Mouse (Mus musculus) hindbrain, embryonic 10.5 days (tissue): ENCODE results near the gene Tstd1. TPM values are rescaled to one million over a fixed set of nuclear protein-coding genes. Genes with fewer than 3 reads are reported as not detected.
A peak's percentile ranks its signal among the peaks of the same experiment; 100 is the strongest.

ENCODE experiments used
- DNase-seq: peaks from one replicate; pipeline ENCODE4 v3.0.0-alpha.2; 2017; ENCODE audit warnings: low spot score
- H3K27ac ChIP-seq: fragments of 300-500 bp; sonication (generic); 2 replicates; pipeline ENCODE4 v1.5.1; 2016; ENCODE audit warnings: mild to moderate bottlenecking, moderate library complexity
- H3K27me3 ChIP-seq: fragments of 300-500 bp; sonication (generic); 2 replicates; pipeline ENCODE4 v1.6.1; 2016; ENCODE audit warnings: mild to moderate bottlenecking; ENCODE audit not compliant: poor library complexity, insufficient read depth, severe bottlenecking
- H3K36me3 ChIP-seq: fragments of 300-500 bp; sonication (generic); 2 replicates; pipeline ENCODE4 v1.6.1; 2016; ENCODE audit warnings: mild to moderate bottlenecking, moderate library complexity
- H3K4me1 ChIP-seq: fragments of 300-500 bp; sonication (generic); replicated peaks from 2 replicates; pipeline ENCODE4 v1.6.1; 2016; ENCODE audit warnings: mild to moderate bottlenecking
- H3K4me3 ChIP-seq: fragments of 300-500 bp; sonication (generic); 2 replicates; pipeline ENCODE4 v1.5.1; 2016; ENCODE audit warnings: mild to moderate bottlenecking, moderate library complexity
- H3K9me3 ChIP-seq: fragments of 300-500 bp; sonication (generic); 2 replicates; pipeline ENCODE4 v1.6.1; 2016; ENCODE audit warnings: mild to moderate bottlenecking, moderate library complexity
- WGBS: fragments of 180-500 bp; shearing (Covaris S2); methylation state at CpG from one replicate; pipeline ENCODE4 v1.1.7; 2016; 5-methylcytosine and 5-hydroxymethylcytosine counted together
- polyA plus RNA-seq: library from polyadenylated mRNA; unstranded; fragments of >200 nt; fragmentation: Nextera tagmentation; extraction: Ambion mirVana; gene quantifications from 2 replicates; pipeline ENCODE4 v1.2.1, GENCODE M21; 2016

Tstd1 gene
- 9.7 and 10.1 TPM in 2 replicates for polyA plus RNA-seq

DNA sequence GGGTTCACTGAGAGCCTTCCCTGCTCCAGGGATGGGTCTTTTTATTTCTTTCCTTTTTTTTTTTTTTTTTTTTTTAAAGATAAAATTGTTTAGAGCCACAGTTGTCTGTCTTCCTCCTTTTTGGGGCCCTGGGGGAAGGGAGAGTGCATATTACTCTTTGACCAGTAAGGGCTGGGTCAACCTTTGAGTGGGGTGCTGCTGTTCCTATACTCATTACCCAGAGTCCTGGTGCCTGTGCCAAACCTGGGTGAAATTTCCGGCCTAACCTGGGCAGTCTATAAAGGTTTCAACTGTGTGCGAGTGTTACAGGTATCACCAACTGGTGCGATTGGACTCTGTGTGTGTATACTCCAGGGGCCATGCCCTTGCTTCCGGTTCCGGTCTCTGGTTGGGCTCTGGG lies at the start of gene Tstd1:
Tstd1 (plus strand) TSS at position 213 of the 400 bp plus-strand sequence.
- no peak for DNase-seq
- Histone ChIP-seq H3K27me3 (no peaks in the 10 kb centered on the region), H3K4me3 (no peak within 1 kb of the TSS), H3K27ac (no peak within 1 kb of the TSS), H3K9me3 (no peaks in the 10 kb centered on the region), H3K4me1 (peaks cover 11% of the 10 kb centered on the region), H3K36me3 (peaks cover 78% of the 10 kb centered on the region)
- whole genome bisulfite sequencing = 90% methylated on average over 5 of the region's 5 CpGs

DNA sequence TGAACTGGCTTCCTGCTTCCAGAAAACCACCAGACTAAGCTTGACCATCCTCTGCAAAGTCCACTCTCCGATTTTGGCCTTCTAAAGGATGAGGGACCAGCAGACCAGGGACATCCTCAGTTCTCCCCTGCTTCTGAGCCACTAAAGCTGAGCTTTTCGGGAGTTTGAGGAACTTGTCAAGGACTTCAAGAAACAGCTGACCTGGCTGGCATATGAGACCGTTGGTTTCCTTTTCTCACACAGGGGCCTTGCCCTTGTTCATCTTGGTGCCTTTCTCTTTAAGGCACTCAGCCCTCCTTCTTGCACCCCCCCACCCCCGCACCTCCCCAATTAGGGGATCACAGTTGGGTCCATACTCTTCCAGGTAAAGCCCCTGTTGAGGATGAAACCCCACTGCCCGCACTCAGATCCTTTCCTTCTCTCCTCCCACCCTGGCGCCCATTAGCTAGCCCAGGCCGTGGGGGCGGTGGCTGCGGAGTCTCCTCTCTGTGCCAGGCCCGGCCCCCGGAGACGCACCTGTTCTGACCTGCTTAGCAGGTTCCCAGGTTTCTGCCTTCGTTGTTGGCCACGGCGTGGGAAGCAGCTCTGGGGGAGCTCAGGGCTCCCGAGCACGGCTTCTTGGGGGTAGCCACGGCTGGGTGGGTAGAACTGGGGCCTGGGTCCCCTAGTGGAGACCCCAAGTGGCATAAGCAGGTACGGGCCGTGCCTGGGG lies 48.7 kb upstream of the Tstd1 start, which contains the start of gene Nectin4:
Nectin4 (plus strand) TSS at position 255 of the 712 bp plus-strand sequence.
- 36% methylated on average over 20 of the region's 20 CpGs for WGBS
- H3K27me3 ChIP-seq = peaks cover 18% of the 10 kb centered on the region
- no peak for DNase-seq
- peak within 1 kb of the TSS; percentile 3; the same call in 1 of the 2 replicates for H3K4me3 ChIP-seq
- no peak within 1 kb of the TSS for H3K27ac ChIP-seq
- no peaks in the 10 kb centered on the region for H3K36me3 ChIP-seq
- no peaks in the 10 kb centered on the region for H3K9me3 ChIP-seq
- H3K4me1 ChIP-seq = peaks cover 30% of the 10 kb centered on the region

DNA sequence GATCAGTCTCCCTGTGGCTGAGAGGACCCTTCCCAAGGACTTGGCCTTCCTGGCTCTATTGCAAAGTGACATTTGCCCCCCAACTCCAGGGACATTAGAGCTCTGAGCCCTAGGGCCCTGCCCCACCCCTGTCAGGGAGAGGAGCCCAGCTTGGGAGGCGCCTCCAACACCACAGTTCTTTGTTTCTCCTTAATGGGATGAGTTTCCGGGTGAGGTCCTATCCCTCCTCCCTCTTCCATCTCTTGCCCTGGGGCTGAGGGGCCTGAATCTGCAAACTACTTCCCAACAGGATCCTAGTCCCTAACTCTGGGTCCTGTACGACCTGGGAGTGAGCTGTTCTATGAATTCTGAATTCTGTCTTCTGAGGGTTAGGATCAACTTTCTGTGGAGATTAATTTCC lies 45.8 kb upstream of the Tstd1 start:
- H3K4me1 ChIP-seq = peaks cover 36% of the 10 kb centered on the region
- H3K36me3 ChIP-seq = no peaks in the 10 kb centered on the region
- 53% methylated on average over 3 of the region's 3 CpGs for WGBS
- no peak overlapping the region for H3K4me3 ChIP-seq
- no peaks in the 10 kb centered on the region for H3K9me3 ChIP-seq
- peaks cover 22% of the 10 kb centered on the region for H3K27me3 ChIP-seq
- H3K27ac ChIP-seq = no peak overlapping the region
- DNase-seq = no peak

DNA sequence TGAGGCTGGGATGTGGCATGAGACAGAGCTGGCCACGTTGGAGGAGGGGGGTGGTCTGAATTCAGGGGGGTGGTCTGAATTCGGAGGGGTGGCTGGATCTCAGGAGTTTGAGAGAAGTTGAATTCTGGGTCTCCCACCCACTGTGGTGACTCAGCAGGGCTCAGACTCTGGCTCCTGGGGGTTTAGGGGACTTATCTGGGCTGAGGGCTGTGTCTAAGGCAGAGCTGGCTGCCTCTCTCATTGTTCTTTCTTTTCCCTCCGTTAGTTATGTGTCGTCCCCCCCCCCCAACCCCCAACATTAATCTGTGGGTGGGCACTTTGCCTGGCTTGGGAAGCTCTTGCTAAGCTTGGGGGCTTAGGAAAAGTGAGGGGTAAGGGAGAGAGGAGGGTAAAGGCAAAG lies 44.7 kb upstream of the Tstd1 start:
- no peak for DNase-seq
- no peak overlapping the region for H3K4me3 ChIP-seq
- H3K27ac ChIP-seq = peak overlapping the region; percentile 62
- peaks cover 36% of the 10 kb centered on the region for H3K4me1 ChIP-seq
- H3K36me3 ChIP-seq = no peaks in the 10 kb centered on the region
- no peaks in the 10 kb centered on the region for H3K9me3 ChIP-seq
- peaks cover 29% of the 10 kb centered on the region for H3K27me3 ChIP-seq
- 6% methylated on average over 4 of the region's 4 CpGs for WGBS

DNA sequence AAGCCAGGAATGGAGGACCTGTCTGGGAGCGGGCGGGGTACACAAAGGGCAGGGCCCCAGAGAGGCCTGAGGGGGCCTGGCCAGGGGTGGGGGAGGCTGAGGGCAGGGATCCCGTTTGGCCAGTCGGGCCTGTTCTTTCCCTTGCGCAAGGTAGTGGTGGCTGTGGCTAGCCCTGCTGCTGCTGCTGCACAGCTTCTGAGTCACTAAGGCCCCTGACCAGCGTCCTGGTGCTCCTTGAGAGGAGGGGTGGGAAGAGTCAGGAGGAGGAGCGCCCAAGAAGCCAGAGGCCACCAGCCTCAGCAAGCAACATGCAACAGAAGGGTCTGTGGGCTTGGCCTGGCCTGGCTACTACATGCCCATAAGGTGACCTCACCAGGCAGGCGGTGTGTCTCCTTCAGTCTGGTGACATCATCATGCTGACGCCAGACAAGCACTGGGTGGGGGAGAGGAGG lies 43.0 kb upstream of the Tstd1 start:
- no peaks in the 10 kb centered on the region for H3K9me3 ChIP-seq
- no peaks in the 10 kb centered on the region for H3K36me3 ChIP-seq
- peak overlapping the region; percentile 31 for H3K27ac ChIP-seq
- H3K27me3 ChIP-seq = peaks cover 45% of the 10 kb centered on the region
- 44% methylated on average over 9 of the region's 9 CpGs for WGBS
- peaks cover 47% of the 10 kb centered on the region for H3K4me1 ChIP-seq
- no peak overlapping the region for H3K4me3 ChIP-seq
- no peak for DNase-seq

DNA sequence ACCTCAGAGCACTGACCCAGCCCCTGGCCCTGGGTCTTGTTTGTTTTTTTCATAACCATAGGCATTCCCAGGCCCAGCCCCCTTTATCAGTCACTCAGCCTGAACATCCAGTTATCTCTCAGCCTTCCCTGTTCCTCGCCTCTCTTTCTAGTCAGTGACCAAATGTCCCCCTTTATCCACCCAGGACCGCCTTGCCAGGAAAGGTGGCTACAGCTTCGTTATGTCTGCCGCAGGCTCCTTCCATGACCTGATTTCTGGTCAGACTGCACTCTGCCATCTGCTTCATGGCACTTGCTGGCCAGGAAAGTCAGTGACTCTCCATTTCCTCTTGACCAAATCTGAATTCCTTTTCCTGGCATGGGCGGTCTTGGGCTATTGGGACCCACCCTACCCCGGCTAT lies 40.4 kb upstream of the Tstd1 start:
- 88% methylated on average over 6 of the region's 6 CpGs for WGBS
- Histone ChIP-seq H3K36me3 (no peaks in the 10 kb centered on the region), H3K27ac (no peak overlapping the region), H3K4me1 (peaks cover 37% of the 10 kb centered on the region), H3K27me3 (peaks cover 44% of the 10 kb centered on the region), H3K9me3 (no peaks in the 10 kb centered on the region), H3K4me3 (no peak overlapping the region)
- DNase-seq = no peak

DNA sequence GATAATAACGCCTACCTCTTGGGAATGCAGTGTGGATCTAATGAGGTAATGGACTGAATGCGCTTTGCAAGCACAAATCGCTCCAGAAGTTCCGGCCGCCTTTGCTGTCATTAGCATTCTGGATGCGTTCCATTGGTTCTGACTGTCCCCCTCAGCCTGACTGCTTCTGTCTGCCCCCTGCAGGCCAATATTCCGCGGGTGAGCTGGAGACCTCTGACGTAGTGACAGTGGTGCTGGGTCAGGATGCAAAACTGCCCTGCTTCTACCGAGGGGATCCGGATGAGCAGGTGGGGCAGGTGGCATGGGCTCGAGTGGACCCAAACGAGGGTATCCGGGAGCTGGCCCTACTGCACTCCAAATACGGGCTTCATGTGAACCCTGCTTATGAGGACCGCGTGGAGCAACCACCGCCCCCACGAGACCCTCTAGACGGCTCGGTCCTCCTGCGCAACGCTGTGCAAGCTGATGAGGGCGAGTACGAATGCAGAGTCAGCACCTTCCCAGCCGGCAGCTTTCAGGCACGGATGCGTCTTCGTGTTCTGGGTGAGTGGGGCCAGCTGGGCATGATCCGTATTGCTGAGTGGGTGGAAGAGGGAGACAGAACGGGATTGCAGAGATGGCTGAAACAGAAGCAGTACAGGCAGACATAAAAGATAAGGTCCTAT lies 38.6 kb upstream of the Tstd1 start:
- Histone ChIP-seq H3K9me3 (no peaks in the 10 kb centered on the region), H3K27ac (peak overlapping the region; percentile 42; the same call in 1 of the 2 replicates), H3K4me1 (peaks cover 25% of the 10 kb centered on the region), H3K36me3 (no peaks in the 10 kb centered on the region), H3K27me3 (peaks cover 41% of the 10 kb centered on the region), H3K4me3 (peak overlapping the region; percentile 40)
- 6% methylated on average over 31 of the region's 31 CpGs for WGBS
- peak; percentile 83 for DNase-seq

DNA sequence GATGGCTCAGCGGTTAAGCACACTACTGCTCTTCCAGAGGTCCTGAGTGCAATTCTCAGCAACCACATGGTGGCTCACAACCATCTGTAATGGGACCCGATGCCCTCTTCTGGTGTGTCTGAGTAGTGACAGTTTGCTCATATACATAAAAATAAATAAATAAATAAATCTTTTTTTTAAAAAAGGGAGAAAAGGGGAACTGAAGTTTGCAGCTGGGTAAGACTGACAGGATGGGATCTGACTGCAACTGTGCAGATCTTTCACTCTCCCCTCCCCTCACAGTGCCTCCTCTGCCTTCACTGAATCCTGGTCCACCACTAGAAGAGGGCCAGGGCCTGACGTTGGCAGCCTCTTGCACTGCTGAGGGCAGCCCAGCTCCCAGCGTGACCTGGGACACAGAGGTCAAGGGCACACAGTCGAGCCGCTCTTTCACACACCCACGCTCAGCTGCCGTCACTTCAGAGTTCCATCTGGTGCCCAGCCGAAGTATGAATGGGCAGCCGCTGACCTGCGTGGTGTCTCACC lies 36.5 kb upstream of the Tstd1 start:
- Histone ChIP-seq H3K27ac (no peak overlapping the region), H3K36me3 (no peaks in the 10 kb centered on the region), H3K4me1 (peaks cover 32% of the 10 kb centered on the region), H3K4me3 (no peak overlapping the region), H3K9me3 (no peaks in the 10 kb centered on the region), H3K27me3 (peaks cover 46% of the 10 kb centered on the region)
- DNase-seq = no peak
- WGBS = 80% methylated on average over 11 of the region's 11 CpGs

DNA sequence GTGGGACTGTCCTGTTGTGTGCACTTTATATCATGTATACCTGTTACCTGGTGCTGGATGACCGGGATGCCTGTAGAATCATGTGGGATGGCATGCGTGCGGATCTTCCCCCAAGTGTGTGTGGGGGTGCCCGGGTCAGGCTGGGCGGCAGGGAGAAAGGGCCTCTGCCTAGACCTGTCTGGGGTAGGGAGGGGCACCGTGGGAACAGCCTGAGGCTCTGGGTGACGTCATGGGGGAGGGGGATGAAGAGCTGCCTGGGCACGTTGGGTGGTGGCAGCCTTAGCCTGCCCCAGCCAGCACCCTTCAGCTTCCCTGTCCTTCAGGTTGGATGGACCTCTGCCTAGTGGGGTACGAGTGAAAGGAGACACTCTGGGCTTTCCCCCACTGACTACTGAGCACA lies 34.3 kb upstream of the Tstd1 start:
- Histone ChIP-seq H3K27ac (no peak overlapping the region), H3K4me3 (no peak overlapping the region), H3K36me3 (no peaks in the 10 kb centered on the region), H3K4me1 (peaks cover 36% of the 10 kb centered on the region), H3K9me3 (no peaks in the 10 kb centered on the region), H3K27me3 (peaks cover 36% of the 10 kb centered on the region)
- 68% methylated on average over 9 of the region's 9 CpGs for WGBS
- no peak for DNase-seq

DNA sequence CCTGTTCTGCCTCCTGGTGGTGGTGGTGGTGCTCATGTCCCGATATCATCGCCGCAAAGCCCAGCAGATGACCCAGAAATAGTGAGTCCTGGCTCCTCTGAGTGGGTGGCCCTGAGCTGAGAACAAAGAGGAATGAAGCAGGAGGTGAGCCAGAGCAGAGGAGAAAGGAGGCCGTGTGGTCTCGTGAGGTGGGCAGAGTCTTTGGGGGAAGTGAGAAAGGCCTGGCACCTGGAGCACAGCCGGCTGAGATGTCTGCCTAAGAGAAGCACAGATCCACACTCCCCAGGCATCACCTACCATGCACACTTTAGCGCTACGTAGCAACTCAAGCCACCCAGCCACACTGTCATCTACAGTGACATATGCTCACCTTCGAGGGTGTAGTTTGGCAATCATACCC lies 33.5 kb upstream of the Tstd1 start:
- Histone ChIP-seq H3K36me3 (no peaks in the 10 kb centered on the region), H3K4me3 (no peak overlapping the region), H3K27ac (no peak overlapping the region), H3K27me3 (peaks cover 28% of the 10 kb centered on the region), H3K9me3 (no peaks in the 10 kb centered on the region), H3K4me1 (peaks cover 28% of the 10 kb centered on the region)
- 70% methylated on average over 9 of the region's 9 CpGs for WGBS
- DNase-seq = no peak

DNA sequence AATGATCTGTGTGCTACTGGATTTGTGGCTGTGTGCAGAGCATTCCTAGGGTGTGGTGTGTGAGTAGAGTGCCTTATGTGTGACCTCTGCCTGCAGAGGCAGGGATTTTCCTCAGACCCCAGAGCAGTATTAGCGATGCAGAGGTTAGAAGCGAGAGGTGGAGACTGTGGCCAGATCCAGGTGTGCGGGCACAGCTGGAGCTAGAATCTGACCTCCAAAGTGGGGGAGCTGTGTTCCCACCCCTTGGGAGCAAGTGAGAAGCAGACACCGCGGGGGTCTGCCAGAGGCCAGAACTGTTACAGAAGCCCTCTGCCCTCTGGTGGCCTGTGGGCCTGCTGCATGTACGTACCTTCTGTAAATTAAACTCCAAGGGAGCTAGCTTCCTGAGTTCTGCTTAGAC lies 31.6 kb upstream of the Tstd1 start:
- Histone ChIP-seq H3K27ac (no peak overlapping the region; the same call in 1 of the 2 replicates), H3K9me3 (no peaks in the 10 kb centered on the region), H3K4me1 (peaks cover 23% of the 10 kb centered on the region), H3K36me3 (no peaks in the 10 kb centered on the region), H3K27me3 (peaks cover 13% of the 10 kb centered on the region), H3K4me3 (peak overlapping the region; percentile 23; the same call in 1 of the 2 replicates)
- DNase-seq = peak; percentile 45
- WGBS = 26% methylated on average over 6 of the region's 6 CpGs

DNA sequence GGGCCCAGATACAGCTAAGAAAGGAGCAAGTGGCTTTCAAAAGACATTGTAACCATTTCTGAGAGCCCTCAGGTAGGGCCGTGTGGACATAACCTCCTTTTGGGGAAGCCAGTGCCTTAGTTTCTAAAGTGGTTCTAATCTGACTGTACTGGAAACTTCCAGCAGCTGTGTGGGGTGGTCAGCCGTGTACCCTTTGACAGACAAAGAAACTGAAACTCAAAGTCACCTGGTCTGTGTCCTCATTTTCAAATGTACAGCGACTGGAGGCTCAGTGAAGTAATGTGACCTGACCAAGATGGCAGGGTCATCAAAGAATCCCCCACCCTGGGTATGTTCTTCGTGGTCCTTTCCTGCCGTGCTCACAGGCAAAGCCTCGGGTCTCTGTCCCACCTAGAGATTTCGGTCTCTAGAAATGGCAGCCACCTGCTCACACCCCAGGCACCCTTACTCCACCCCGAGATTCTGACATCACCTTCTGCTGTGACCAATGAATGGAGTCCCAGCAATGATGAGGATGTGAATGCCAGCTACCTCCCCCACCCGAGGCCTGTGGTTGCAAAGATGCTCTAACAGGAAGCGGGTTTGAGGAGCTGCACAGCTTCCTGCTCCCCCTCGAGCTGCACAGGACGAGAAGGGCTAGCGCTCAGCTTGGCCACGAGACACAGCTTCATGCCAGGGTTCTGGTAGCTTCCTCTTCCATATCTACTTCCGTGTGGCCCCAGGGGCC lies 30.1 kb upstream of the Tstd1 start, which contains the start of gene Arhgap30:
Arhgap30 (plus strand) TSS at position 579 of the 727 bp plus-strand sequence.
- no peaks in the 10 kb centered on the region for H3K9me3 ChIP-seq
- no peak for DNase-seq
- H3K4me3 ChIP-seq = no peak within 1 kb of the TSS
- H3K27me3 ChIP-seq = peaks cover 10% of the 10 kb centered on the region
- H3K4me1 ChIP-seq = peaks cover 23% of the 10 kb centered on the region
- no peak within 1 kb of the TSS for H3K27ac ChIP-seq
- WGBS = 81% methylated on average over 15 of the region's 15 CpGs
- H3K36me3 ChIP-seq = no peaks in the 10 kb centered on the region
